Mouse (Mus musculus): ENCODE measurements around the gene Xkrx. TPM values are rescaled to one million over a fixed set of nuclear protein-coding genes. Genes with fewer than 3 reads are reported as not detected.

Gene Xkrx
- polyA plus RNA-seq, 1 experiment from 2014 or later, result 0.29 TPM

DNA sequence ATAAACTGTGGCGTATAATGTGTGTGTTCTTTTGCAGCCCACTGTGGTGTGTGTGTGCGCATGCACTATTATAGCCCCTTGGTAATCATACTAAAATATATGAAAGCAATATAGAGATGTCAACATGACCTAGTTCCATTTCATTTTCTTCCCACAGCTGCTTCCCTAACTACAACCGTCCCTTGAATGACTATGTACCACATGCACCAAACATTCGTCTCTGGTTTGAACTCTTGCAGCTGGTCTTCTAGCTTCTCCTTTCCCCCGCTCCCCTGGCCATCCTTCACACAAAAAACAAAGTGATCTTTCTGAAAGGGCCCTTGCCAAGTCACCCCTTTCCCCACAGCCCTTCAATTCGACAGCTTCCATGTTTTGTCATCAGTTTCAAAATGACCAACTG, 21.9 kb downstream of the Xkrx start:
- Histone ChIP-seq H3K27me3 (no peaks in the 10 kb centered on the region), H3K9ac (replicated peaks) (no peak overlapping the region), H3K4me2 (replicated peaks) (no peak overlapping the region), H3K9me3 (no peaks in the 10 kb centered on the region), H3K27ac (replicated peaks) (no peak overlapping the region), H3K36me3 (no peaks in the 10 kb centered on the region), H3K4me1 (no peaks in the 10 kb centered on the region), H3K4me3 (no peak overlapping the region)
- ATAC-seq (replicated peaks), result no peak
- WGBS, result 81% methylated on average over 6 of the region's 6 CpGs

DNA sequence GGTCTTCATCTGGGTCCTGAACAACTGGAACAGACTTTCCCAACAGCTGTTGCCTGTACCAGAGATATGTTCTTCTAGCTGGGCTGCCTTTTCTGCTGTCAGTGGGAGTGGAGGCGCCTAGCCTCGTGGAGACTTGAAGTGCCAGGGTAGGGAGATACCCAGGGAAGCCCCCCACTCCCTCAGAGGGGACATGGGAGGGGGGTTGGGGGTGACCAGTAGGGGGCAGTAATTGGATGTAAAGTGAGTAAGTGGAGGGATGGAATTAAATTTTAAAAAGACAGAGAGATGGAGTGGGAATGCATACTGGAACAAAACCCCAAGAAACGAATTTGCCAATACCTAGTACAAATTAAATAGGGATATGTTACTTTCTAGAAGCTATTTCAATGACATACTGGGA, 28.1 kb downstream of the Xkrx start:
- no peak for ATAC-seq (replicated peaks)
- Histone ChIP-seq H3K4me1 (no peaks in the 10 kb centered on the region), H3K9me3 (no peaks in the 10 kb centered on the region), H3K4me3 (no peak overlapping the region), H3K9ac (replicated peaks) (no peak overlapping the region), H3K27me3 (no peaks in the 10 kb centered on the region), H3K4me2 (replicated peaks) (no peak overlapping the region), H3K36me3 (no peaks in the 10 kb centered on the region), H3K27ac (replicated peaks) (no peak overlapping the region)
- WGBS, result 59% methylated on average over 3 of the region's 3 CpGs

GRCm38 (mm10) chrX:134132295-134132694, 29.6 kb downstream of the Xkrx start:
- Histone ChIP-seq H3K36me3 (no peaks in the 10 kb centered on the region), H3K4me1 (no peaks in the 10 kb centered on the region), H3K27ac (replicated peaks) (no peak overlapping the region), H3K4me2 (replicated peaks) (no peak overlapping the region), H3K4me3 (no peak overlapping the region), H3K27me3 (no peaks in the 10 kb centered on the region), H3K9me3 (no peaks in the 10 kb centered on the region), H3K9ac (replicated peaks) (no peak overlapping the region)
- 34% methylated on average over 5 of the region's 5 CpGs for WGBS
- no peak for ATAC-seq (replicated peaks)

- Histone ChIP-seq H3K4me1 (no peaks in the 10 kb centered on the region), H3K4me2 (replicated peaks) (no peak overlapping the region), H3K27me3 (no peaks in the 10 kb centered on the region), H3K27ac (replicated peaks) (no peak overlapping the region), H3K9me3 (no peaks in the 10 kb centered on the region), H3K36me3 (no peaks in the 10 kb centered on the region), H3K4me3 (no peak overlapping the region), H3K9ac (replicated peaks) (no peak overlapping the region)
- whole genome bisulfite sequencing, result 78% methylated on average over 3 of the region's 3 CpGs
- no peak for ATAC-seq (replicated peaks)
These were observed 33.3 kb downstream of the Xkrx start for GRCm38 (mm10) chrX:134128549-134128948.

DNA sequence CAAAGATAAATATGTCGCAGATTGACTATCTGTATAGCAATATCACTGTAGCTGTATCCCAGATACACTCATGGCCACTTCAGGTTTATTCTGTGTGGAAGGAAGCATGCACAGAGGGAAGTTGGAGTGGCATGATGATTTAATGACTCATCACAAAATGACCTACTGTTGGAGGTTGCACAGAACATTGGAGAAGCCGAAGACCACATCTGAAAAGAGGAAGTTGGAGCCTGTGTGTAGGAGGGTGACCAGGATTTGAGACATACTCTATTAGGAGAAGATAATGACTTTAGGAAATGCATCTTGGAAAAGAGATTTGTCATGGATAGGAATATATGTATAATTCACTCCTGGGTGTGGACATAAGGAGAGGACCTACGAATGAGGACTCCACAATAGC, 45.5 kb downstream of the Xkrx start:
- Histone ChIP-seq H3K36me3 (no peaks in the 10 kb centered on the region), H3K27me3 (no peaks in the 10 kb centered on the region), H3K4me2 (replicated peaks) (no peak overlapping the region), H3K4me3 (no peak overlapping the region), H3K27ac (replicated peaks) (no peak overlapping the region), H3K9ac (replicated peaks) (no peak overlapping the region), H3K4me1 (no peaks in the 10 kb centered on the region), H3K9me3 (no peaks in the 10 kb centered on the region)
- WGBS, result 80% methylated on average over 3 of the region's 3 CpGs
- no peak for ATAC-seq (replicated peaks)

GRCm38 (mm10) chrX:134111767-134112166, 50.1 kb downstream of the Xkrx start:
- ATAC-seq (replicated peaks), result no peak
- Histone ChIP-seq H3K9ac (replicated peaks) (no peak overlapping the region), H3K4me2 (replicated peaks) (no peak overlapping the region), H3K4me3 (no peak overlapping the region), H3K36me3 (no peaks in the 10 kb centered on the region), H3K4me1 (no peaks in the 10 kb centered on the region), H3K27me3 (no peaks in the 10 kb centered on the region), H3K27ac (replicated peaks) (no peak overlapping the region), H3K9me3 (no peaks in the 10 kb centered on the region)
- WGBS, result 86% methylated on average over 3 of the region's 3 CpGs

DNA sequence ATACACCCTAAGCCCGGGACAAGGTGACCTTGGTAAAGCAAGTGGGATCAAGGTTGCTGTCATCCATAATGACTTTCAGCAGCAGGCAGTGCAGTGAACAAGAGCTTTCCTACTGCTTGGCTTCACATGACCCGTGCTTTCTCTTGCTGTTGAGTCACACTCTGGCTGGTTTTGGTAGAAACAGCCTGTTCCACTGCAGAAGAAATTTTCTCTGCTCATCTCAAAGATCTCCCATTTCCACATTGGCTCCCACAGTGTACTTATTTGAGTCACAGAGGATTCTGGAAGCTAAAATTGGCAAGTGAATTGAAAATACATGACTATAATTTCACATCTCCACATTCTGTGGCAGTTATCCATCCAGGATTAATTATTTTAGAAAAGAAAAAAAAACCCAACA, 59.2 kb downstream of the Xkrx start:
- H3K9me3 ChIP-seq, result no peaks in the 10 kb centered on the region
- WGBS, result 74% methylated on average over 2 of the region's 2 CpGs

More for the DNA sequence above, 59.2 kb downstream of the Xkrx start:
- Histone ChIP-seq H3K4me3 (no peak overlapping the region), H3K27me3 (no peaks in the 10 kb centered on the region), H3K4me1 (no peaks in the 10 kb centered on the region), H3K27ac (replicated peaks) (no peak overlapping the region), H3K36me3 (no peaks in the 10 kb centered on the region), H3K4me2 (replicated peaks) (no peak overlapping the region), H3K9ac (replicated peaks) (no peak overlapping the region)
- no peak for ATAC-seq (replicated peaks)

Other genes with a start within 250 kb of the Xkrx start
- gene Sytl4, start 180.3 kb downstream of the Xkrx start, polyA plus RNA-seq (2015; fragmentation: Nextera tagmentation; extraction: Ambion mirVana), result 0.36 and 0.82 TPM in 2 replicates
- 56.8 and 62.1 TPM in 2 replicates for gene Cstf2, start 102.9 kb downstream of the Xkrx start, polyA plus RNA-seq (2015; fragmentation: Nextera tagmentation; extraction: Ambion mirVana)
- gene Arl13a, start 25.4 kb upstream of the Xkrx start, polyA plus RNA-seq (2015; fragmentation: Nextera tagmentation; extraction: Ambion mirVana), result not detected in 2 replicates
- not detected in 2 replicates for gene Nox1, start 59.9 kb upstream of the Xkrx start, polyA plus RNA-seq (2015; fragmentation: Nextera tagmentation; extraction: Ambion mirVana)
- gene Trmt2b, start 114.9 kb upstream of the Xkrx start, polyA plus RNA-seq (2015; fragmentation: Nextera tagmentation; extraction: Ambion mirVana), result 5.6 and 6.2 TPM in 2 replicates
- gene Tmem35a, start 133.1 kb upstream of the Xkrx start, polyA plus RNA-seq (2015; fragmentation: Nextera tagmentation; extraction: Ambion mirVana), result 111 and 123 TPM in 2 replicates
- gene Cenpi, start 146.0 kb upstream of the Xkrx start, polyA plus RNA-seq (2015; fragmentation: Nextera tagmentation; extraction: Ambion mirVana), result 14.0 and 14.4 TPM in 2 replicates
- 14.2 and 16.8 TPM in 2 replicates for gene Drp2, start 242.5 kb upstream of the Xkrx start, polyA plus RNA-seq (2015; fragmentation: Nextera tagmentation; extraction: Ambion mirVana)

Data from forebrain, embryonic 15.5 days (tissue).